Mouse (Mus musculus) granulocyte monocyte progenitor cell, adult 5-6 weeks (primary cell): ENCODE data around the gene Col13a1. TPM values are rescaled to one million over a fixed set of nuclear protein-coding genes. Genes with fewer than 3 reads are reported as not detected.

Experiments used
- ATAC-seq: replicated peaks from 2 replicates; pipeline ENCODE4 v1.8.0; 2016; ENCODE audit warnings: mild to moderate bottlenecking, moderate TSS enrichment, inconsistent platforms; ENCODE audit not compliant: poor library complexity, severe bottlenecking
- total RNA-seq, 2 experiments: library from RNA; stranded (forward) in 1 of 2; stranded (reverse) in 1 of 2; fragments of 200-712, 200-1000 nt in 1 of 2; fragments of >200 nt in 1 of 2; fragmentation: Nextera tagmentation in 1 of 2; gene quantifications; 2 replicates each; pipeline ENCODE4 v1.2.3; 2014 to 2017

Col13a1 gene
- total RNA-seq, 2 experiments from 2014 or later: not detected

DNA sequence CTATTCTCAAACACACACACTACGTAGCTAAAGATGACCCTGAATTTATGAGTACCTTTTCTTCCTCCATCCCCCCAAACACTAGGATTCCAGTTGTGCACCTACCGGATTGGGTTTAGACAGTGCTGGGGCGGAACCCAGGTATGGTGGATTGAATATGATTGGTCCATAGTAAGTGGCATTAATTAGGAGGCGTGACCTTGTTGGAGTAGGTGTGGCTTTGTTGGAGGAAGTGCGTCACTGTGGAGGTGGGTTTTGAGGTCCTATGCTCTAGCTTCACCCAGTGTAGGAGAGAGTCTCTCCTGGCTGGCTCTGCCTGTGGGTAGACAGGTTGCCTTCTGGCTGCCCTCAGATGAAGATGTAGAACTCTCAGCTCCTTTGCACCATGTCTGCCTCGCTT, 144.6 kb downstream of the Col13a1 start:
- no peak for ATAC-seq

DNA sequence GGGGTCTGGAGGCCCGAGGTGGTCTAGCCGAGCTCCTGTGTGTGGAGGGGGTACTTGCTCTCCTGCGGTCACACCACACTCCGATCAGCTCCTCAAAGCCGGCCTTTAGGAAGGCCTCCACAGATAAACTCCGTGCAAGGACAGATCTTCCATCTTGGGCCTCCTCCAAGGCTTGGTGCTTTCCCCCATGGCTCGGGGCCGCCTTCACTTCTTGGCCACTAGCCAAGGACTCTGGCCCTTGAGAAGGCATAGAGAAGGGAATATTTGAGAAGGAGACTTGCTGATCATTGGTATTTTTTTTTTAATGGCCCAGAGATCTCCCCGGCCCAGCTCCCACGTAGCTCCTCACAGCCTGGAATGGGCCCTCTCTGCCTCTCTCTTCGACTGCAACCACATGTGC, 146.2 kb downstream of the Col13a1 start:
- no peak for ATAC-seq

DNA sequence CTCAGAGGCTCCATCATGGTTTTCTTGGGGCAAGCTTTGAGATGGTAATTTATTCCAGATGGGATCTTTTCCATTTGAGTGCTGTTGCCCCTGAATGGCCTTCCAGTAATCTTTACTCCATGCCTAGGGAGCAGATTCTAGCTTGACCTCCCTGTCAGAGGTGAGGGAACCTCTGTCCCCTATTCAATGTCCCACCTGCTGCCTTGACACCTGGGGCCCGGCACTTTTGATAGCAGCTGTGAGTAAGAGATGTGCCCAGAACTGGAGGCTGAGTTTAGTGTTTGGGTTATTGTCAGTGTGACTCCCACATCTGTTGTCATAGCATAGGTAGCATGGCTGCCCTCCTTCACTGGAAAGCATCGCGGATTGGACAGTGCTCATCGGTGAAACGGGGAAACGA, 147.2 kb downstream of the Col13a1 start:
- no peak for ATAC-seq

DNA sequence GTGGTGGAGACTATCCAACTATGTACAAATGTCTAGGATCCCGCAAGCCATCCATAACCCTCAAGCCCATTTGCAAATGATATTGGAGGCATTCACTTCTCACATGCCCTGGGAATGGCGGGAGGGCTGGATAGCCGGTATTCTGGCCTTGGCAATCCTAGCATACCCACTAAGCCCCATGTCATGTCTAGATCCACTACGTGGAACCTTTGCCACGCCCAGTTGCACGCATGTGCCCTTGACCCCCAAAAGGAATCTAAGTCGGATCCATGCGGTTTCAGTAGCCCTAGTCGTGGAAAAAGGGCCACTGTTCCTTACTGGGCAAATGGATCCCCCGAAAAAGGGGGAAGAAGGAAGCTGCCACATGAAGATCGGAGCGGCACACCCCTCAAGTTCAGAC, 147.7 kb downstream of the Col13a1 start:
- no peak for ATAC-seq

DNA sequence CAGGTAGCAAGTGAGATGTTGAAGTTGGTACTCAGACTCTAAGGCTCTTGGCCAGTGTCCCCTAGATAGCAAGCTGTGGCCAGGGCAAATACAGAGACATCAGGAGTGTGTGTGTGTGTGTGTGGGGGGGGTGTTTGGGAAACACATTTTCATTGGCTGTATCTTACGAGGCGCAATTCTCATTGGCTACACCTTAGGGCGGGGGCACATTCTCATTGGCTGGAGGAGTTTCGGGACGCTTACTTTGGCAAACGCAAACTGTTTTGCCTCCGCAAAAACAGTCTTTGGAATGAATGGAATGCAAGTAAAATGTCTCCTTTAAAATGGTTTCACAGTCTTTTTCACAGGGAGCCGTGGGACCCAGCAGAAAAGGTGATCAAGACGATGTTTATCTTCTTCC, 148.1 kb downstream of the Col13a1 start:
- no peak for ATAC-seq

DNA sequence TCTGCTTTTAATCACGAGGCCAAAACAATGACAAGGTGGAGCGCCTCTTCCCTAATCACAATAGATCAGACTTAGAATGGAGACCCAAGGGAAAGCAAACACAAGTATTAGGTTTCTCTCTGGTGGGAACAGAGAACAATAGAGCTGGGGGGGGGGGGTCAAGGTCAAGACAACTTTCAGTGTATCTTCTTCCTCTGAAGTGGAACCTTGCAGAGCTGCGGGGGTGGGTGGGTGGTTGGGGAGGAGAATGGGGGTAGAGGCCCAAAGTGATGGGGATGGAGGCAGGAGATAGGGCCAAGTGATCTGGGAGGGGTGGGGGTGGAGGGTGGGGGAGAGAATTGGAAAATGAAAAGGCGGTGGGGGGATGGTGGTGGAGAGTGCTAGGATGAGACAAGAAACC, 149.9 kb downstream of the Col13a1 start:
- ATAC-seq: no peak

DNA sequence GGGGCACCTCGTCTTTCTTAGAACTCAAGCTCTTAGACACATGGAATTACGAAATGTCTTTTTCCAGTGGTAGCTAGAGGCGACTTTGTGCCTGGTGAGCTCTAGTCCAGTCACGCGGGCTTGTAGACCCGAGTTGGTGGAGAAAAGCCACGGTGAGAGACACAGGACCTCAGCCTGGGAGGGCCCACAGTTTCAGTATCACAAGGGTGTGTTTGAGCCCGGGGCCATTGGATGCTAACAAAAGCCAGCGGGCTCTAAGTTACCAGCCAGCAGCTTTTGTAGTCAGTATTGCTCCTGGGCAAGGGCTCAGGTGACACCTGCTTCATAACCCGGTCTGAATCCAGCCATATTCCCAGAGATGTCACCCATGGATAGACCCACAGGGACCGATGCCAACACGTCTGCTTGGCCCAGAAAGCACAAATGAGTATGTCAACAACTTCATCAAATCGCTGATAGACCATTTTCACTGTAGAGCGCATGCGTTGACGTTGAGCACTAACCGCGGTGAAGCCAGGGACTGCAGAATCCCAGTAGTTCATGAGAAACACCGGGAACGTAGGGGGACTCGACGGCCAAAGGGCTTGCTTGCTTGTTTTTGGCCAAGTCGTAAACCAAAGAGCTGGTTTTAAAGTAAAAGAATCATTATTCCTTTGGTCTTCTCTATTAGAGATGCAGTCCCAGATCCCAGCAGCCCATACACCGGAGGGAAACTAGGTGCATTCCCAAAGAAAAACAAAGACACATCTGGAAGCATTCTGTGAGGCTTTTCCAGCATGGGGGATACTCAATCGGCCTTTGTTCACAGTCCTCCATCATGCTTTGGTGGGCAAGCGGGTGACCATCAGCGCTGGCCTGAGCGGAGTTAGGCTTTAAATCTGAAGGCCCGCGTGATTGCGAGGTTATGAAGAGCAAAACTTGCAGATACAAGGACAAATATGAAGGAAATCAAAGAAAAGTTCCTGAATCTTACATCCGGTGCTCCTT, 150.7 kb downstream of the Col13a1 start:
- no peak for ATAC-seq

DNA sequence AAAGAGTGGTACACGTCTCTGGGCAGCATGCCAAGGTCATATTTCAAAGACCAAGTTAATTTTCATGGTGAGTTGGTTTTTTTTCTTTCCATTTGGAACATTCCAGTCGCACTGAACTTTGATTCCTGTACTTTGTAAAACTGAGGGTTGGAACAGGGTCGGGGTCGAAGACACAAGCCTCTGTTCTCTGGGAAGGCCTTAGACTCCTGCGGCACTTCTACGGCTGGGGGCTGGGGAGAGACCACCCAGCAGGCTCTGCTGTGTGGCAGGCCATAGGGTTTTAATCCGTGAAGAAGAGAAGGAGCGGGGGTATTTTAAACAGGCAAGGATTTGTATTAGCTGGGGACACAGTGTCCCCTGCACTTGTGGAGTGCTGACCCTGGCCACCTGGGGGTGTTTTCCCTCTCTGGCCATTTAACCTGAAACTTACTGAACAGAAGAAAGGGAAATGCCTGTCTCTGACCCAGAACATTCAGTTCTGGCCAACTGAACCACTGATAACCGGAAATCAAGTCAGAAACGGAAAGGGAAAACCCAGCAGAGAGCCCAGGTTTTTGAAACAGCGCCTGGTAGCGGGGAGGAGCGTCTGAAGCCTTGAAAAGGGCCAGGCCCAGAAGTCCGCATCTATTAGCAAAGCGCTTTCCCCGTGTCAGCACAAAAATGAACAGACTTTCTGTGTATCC, 152.0 kb downstream of the Col13a1 start:
- no peak for ATAC-seq

DNA sequence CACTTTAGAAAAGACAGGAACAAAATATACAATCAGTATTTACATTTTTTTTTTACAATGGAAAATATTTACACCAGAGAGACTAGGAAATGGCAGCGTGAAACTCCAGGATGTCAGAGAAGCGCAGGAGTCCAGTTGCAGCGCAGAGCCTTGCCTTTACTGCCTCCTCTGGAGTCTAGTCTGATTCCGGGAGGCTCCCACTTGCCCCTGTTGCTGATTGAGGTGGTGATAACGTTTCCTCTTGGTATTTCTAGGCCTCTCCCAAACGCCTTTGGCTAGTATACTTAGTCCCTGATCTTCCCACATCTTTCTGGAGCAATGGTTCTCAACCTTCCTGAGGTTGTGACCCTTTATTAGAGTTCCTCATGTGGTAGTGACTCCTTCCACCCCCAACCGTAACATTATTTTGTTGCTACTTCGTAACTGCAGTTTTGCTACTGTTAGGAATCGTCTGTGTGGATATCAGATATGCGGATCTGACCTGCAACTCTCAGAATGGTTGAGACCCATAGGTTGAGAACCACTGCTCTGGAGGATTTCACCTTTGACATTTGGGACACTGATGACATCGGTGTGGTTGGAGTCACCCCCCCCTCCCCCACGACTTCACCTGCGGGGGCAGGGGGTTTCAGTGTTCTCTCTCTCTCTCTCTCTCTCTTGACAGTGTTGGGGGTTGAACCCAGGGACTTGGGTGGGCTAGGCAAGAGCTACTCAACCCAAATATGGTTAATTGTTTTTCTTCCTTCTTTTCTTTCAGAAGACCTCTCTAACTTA, 152.7 kb downstream of the Col13a1 start:
- ATAC-seq: no peak

DNA sequence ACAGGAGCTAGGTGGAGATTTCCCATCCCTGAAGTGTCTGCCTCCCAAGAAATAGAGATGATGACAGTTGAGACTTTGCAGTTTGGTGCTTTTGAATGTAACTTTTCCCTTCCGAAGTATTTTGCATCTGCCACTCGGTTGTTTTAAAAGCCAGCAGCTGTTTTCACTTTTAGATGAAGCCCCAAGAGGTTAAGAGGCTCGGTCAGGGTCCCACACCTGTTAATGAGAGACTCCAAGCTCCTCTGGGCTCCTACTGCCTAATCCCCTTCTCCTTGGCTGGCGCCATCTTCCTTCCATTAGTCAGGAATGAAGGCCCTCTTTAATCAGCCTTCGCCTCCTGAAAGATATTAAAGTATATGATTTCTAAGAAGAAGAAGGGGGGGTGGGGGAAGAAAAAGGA, 153.4 kb downstream of the Col13a1 start:
- ATAC-seq: no peak

DNA sequence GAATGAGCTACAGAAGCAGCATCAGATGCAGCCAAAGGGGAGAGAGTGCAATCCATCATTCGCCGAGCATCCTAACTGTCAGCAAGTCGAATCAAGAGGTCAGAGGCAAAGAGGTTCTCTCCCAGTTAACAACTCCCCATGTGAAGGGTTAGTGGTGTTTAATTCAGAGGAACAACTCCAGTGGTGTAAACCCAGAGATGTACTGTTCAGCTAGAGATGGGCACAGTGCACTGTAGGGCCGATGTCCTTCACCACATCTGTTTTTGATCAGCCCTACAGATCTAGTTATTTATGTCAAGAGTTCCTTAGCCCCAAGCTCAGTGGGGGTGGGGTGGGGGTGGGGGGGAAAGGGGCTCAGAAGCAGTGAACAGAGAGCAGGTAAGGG, 155.2 kb downstream of the Col13a1 start:
- ATAC-seq: no peak

DNA sequence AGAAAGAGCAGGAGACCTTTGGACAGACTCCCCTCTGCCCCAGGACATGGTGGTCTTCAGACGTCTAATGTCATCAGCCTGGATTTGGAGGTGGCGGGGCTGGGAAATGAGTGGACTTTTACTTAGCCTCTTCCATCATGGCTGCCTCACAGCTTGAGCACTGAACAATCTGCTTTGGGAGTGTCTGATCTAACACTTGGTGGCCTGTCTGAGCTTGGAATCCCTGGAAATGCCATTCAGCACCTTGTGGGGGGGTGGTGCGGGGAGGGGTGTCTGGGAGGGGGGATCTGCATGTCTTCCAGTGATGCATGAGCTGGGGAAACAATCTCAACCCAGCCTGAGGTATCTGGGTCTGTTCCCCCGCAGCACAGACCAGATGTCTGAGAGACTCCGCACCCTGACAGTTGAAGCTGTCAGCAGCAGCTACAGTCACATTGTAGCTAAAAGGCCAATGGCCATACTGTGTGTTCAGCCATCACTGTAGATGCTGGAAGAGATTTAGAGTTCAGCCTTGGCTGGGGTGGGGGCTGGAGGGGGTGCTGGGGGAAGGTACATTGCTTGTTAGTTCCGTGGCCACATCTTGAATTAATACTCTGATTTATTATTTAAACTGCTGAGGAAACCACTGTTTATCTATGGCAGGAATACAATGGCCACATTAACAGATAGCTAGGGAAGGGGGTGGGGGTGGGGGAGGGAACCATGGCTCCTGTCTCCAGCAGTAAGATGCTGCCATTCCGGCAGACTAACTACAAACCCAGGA, 155.8 kb downstream of the Col13a1 start:
- no peak for ATAC-seq

DNA sequence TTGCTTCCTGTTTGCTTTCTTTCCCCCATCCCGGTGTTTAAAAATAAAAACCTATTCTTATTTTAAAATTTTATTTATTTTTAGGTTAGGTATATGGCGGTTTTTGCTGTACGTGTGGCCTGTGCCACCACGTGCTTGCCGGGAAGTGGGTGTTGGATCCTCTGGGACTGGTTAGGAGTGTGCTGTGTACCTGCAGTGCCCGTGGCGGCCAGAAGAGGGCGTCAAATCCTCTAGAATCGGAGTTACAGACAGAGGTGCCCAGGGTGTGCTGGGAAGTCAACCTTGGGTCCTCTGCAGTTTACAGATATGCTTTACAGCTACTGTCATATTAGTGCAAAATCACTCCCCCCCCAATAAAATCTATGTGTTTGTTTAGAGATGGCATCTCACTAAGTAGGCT, 158.9 kb downstream of the Col13a1 start:
- ATAC-seq: no peak

DNA sequence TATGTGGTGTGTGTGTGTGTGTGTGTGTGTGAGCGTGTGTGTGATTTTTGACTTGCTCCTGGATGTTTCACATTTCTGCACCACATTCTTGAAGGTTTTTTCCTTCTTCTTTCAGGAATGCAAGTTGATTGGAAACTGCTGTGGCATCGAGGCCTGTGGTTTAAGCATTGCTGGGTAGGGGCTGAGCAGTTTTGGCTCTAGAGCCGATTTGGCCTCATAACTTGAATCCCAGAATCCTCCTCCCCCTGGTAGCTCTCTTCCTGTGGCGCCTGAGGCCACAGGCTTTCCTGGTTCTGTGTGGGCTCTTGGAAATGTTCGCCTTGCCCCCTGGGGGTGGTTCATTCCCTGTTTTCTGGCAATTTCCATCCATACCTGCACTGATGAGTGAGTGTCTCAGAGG, 166.9 kb downstream of the Col13a1 start:
- no peak for ATAC-seq

DNA sequence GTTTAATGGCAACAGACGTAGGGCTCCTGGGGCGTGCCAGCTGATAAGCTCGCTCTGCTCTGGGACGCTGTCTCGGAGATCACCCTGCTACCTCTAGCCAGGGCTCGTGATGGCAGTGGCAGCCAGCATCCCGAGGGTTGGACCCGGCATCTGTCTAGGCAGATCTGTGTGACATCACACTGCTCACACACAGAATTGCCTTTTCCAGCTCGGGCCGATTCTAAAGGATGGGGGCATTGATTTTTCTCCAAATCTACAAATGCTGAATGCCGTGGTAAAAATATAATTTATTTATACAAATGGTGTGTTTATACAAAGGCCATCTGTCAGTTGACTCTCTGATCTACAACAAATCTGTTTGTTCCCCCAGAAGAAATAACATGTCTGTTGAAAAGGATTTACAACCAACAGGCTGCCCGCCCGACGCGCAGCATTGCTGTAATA, 180.8 kb downstream of the Col13a1 start:
- no peak for ATAC-seq

DNA sequence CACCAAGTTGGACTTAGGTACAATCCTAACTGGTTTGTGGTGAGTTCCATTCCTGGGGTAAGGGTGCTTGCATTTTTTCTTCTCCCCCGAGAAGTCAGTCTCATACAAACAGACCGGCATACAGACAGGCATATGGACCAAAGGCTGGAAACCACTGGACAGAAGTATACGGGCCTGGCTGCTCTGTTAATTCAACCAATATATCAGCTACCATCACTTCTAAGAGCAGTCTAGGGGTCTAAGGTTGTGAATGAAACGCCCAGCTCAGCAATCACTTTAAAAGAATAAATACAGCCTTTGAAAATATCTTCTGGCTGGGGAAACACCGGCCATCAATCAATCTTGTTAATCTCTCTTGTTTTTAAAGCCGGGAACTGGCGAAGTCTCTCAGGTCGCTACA, 183.4 kb downstream of the Col13a1 start:
- ATAC-seq: no peak

DNA sequence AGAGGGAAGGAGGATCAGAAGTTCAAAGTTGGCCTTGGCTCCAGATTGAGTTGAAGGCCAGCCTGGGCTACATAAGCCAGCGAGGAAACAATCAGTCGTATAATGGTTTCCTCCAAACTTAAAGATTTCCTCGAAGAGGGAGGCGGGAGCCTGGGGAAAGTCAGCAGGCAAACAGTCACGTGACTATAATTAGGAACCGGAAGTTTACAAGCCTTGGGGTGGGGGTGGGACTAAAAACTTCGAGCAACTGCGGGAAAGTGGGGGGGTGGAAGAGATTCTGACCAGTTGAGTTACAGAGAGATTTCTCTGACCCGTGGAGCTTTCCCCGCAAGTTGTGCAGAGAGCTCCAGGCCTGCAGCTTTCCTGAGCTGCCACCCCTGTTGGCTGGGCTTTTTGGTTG, 183.9 kb downstream of the Col13a1 start:
- ATAC-seq: no peak

DNA sequence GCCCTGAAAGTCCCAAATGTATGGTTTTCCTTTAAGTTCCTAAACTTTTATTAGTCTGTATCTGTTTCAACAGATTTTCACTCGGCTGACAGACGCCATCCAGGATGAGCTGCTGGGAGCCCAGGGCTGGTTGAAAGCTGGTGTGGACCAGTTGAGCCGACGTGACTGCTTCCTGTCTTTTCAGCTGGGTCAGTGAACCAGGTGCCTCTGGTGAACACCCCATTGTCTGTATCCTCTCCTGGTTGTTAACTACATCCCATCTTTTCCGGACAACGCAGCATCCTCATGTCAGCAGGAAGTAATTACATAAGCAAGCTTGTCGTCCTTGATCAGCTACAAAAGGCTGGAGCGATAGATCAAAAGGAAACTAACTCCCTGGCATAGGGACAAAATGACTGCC, 185.9 kb downstream of the Col13a1 start:
- no peak for ATAC-seq

DNA sequence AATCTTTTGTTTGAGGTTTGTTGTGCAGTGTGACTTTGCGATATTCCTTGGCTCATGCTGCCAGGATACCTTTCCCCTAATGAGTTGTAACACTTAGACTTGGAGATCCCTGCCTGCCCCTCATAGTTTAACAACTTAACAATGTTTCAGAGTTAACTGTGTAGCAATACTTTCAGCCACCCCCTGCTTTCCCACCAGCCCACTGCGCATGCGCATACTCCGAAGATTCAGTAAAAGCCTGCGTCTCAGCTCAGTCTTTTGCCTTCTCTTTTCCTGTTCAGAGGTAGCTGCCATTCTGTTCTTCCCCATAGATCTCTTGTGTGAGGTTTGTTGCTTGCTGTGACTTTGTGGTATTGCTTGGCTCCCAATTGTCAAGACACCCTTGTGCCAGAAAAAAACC, 190.4 kb downstream of the Col13a1 start:
- ATAC-seq: no peak
